Mouse (Mus musculus) urinary bladder, postnatal 36 days (tissue): ENCODE results near the gene Fbxo47.

Source experiments
- DNase-seq, 2 experiments: peaks; one replicate each; pipeline ENCODE4 v3.0.0; 2022; ENCODE audit warnings: low spot score in 2 of 2, mixed read lengths in 1 of 2

Gene Fbxo47

DNA sequence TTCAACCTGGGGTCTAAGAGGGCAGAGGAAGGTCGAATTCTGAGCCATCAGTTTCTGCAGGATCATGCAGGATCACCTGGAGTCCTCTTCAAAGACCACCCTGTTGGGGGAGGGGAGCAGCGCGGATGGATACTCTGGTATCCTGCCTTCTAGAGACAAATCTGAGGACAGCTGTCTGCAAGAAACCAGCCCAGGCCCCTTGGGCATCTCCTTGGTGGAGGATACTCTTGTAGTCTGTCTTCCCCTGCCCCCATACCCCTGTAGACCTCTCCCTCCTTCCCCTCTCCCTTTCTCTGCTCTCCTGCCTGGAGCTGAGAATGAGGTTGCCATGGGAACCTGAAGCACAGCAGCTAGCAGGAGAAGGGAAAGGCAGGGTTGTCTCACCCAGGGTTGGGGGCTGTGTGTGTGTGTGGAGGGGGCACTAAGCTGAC is 71.4 kb downstream of the Fbxo47 start:
- no peak for DNase-seq

DNA sequence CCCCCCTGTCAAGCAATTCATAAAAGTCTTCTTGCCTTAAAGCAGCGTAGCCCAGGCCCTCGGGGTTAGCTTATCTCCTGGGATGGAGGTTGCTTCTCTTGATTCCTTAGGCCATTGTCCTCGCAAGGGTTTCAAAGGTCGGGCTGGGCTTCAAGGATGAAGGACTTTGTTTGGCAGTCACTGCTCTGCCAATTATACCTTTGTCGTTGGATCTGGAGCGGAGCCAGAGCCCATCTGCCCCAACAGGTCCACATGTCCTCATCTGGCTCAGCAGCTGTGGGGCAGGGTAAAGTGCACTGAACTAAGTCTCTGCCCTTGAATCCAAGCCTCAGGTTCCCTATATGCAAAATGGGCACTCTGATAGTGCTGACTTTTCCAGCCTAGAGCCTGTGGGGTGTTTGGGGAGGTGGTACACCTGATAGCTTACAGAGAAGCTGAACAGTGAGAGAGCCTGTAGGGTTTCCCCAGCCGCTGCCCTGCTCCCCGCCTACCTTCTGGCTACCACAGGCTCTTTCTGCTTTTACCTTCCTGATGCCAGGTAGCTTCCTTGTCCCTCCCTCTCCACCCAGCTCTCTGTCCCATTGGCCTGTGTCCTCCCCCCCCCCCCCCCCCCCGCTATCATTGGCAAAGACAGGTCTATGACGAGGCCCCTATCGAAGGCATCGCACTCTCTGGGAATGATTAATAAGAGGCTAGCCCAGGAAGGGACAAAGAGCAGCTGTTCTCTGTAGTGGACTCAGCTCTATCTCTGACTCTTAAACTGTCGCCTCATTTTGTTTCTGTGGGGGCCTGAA is 72.2 kb downstream of the Fbxo47 start:
- DNase-seq = no peak

- no peak for DNase-seq
Observed at GRCm38 (mm10) chr11:97810970-97811369, 73.0 kb downstream of the Fbxo47 start.

DNA sequence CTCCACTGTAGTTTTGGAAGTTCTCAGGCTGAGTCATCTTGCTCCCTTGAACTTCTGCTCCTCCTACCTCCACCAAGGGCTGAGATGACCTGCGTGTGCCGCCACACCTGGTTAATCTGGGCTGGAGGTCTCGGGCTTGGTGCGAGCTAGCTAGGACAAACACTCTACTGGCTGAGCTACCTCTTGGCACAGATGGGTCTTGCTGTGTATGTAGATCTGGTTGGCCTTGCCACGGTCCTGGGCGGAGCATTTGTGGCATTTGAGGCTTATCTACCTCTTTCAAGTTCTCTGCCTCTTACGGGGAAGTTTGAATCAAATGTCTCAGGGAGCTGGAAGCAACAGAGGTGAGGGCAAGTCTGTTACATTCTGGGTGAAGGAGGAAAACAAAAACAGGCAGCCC is 73.6 kb downstream of the Fbxo47 start:
- peak in 1 of 2 experiments; percentile 80 for DNase-seq

DNA sequence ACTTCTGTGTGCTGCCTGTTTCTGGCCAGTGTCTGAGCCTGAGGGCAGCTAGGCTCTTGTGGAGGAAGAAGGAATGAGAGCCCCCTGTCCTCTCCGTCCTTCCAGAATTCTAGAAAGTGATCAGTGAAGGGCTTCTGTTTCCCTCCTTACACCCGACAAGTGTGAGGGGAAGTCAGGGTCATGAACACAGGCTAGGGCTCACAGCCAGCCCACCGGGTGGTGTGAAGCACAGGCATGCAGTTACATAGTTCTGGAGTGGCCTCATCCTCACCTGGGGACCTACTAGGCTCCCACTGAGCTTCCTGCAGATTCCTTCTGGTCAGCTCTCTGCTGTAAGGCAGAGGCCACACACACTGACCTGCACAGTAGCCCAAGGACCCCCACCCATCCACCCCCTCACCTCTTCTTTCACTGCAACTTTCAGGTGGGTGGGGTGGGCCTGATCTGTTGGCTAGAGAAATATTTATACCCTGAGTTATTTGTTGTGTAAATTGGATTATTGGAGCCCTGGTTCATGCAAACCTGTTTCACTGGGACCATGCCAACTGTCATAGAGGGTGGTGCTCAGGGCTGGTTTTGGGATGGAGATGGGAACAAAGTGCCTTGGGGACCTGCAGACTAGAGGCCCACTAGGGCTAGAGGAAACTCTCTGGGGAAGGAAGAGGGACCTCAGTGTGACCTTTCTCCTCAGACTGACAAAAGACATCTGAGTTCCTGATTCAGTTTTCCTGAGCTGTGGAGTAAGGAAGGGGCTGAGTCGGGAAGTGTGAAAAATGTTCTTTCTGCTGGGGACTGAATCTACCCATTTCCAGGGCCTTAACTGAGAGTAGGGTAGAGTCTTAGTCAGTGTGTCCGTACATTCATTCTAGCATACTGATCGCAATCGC is 74.5 kb downstream of the Fbxo47 start:
- no peak for DNase-seq

- DNase-seq = no peak
Observed at GRCm38 (mm10) chr11:97808621-97809234, 75.2 kb downstream of the Fbxo47 start.

DNA sequence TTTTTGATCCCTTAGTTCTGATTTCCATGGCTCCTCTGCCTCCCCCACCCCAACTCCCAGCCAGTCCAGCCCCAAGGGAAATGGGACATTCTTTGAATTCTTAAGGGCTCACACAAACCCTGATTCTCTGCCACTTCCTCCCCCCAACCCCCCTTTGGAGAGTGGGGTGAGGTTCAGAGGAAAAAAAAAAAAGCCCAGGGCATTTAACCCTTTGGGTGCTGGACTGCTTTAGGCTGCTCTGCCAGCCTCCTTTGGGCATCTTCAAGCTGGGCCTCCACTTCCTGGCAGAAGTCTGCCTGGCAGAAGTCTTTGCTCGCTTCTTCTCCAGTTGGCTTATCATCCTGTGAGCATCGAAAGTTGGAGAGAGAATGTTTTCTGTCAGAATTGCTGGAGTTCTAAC is 75.9 kb downstream of the Fbxo47 start:
- no peak for DNase-seq

GRCm38 (mm10) chr11:97807626-97808025 is 76.3 kb downstream of the Fbxo47 start:
- no peak for DNase-seq

GRCm38 (mm10) chr11:97806613-97806964 is 77.4 kb downstream of the Fbxo47 start:
- no peak for DNase-seq

- DNase-seq = no peak
Observed at GRCm38 (mm10) chr11:97805662-97806612, 78.0 kb downstream of the Fbxo47 start.

- DNase-seq = no peak
Observed at GRCm38 (mm10) chr11:97804841-97805661, 78.9 kb downstream of the Fbxo47 start.

DNA sequence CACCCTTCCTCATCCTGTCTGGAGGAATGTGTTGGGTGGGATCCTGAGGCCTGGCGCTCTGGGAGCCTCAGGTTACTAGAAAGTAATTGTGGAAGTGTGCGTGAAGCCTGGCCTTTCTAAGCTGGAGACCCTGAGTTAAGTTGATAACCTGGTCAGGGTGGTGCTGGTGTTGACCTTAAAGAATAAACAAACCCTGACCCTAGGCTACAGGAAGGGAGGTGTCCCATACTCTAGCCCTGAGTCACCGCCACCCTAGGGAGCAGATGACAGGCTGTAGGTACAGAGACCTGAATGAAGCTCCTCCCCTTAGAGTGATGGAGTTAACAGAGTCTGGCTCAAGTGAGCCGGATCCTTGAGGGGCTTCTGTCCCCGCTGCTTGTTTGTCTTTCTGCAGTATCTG is 80.1 kb downstream of the Fbxo47 start:
- no peak for DNase-seq
